In the genomic region with DNA sequence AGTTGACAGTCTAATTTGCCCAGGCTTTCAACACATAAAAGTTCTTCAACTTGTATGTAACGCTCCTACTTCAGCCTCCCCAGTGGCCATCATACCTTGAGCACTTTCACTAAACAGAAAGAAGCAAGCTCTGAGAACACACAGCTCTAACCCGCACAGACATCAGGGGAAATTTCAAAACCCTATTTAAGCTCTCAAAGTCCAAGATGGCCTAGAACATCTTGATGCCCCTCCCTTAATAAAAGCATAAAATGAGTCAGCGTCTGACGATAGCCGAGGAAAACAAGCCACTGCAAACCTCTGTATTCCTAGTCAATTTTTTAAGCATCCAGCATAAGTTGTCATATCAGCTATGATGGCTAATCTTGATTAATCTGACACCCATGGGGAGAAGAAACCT, we compare ENCODE assay signal across 35 mouse cellular contexts. TPM values are rescaled to one million over a fixed set of nuclear protein-coding genes. Genes with fewer than 3 reads are reported as not detected.
A peak's percentile ranks its signal among the peaks of the same experiment; 100 is the strongest.
DNase-seq lines count a peak whose midpoint lies in the region; ATAC-seq and TF ChIP-seq lines count a peak whose summit lies in the region.
"Had no signal": no experiment of that assay in that cellular context is flagged by ENCODE, and none has a peak within 500 bp of the region (broad histone marks: within the 10 kb centered on the region; RNA-seq: fewer than 3 reads in every experiment).

No protein-coding gene starts in this region.

- DNase-seq in midbrain, embryonic 11.5 days (ENCODE audit: low spot score, missing footprints), result peak; percentile 75
- no peak for DNase-seq in midbrain, embryonic 14.5 days
- DNase-seq in hindbrain, postnatal 0 days (ENCODE audit: low spot score), result no peak
- DNase-seq in heart, postnatal 14 days, result no peak
- no peak for DNase-seq in ovary, postnatal 36 days (ENCODE audit: low spot score)
- DNase-seq: adrenal gland, adult 8-10 months; adrenal gland, postnatal 25 days; cerebellum, adult 11-12 months; cerebellum, adult 8-10 months; cerebellum, postnatal 10 days; cerebellum, postnatal 36 days; gastrocnemius, postnatal 10 days; gastrocnemius, postnatal 36 days; heart, postnatal 10 days; kidney, adult 11 months had no signal

- peaks cover 10% of the 10 kb centered on the region for H3K4me1 ChIP-seq in midbrain, embryonic 11.5 days (ENCODE audit: control insufficient read depth, insufficient read depth, low read length)
- H3K4me1 ChIP-seq in midbrain, embryonic 14.5 days (ENCODE audit: control insufficient read depth, insufficient read depth, low read length), result peaks cover 13% of the 10 kb centered on the region
- H3K4me1 ChIP-seq in ES-Bruce4 (ENCODE audit: control insufficient read depth, insufficient read depth, low read length), result no peaks in the 10 kb centered on the region
- H3K4me1 ChIP-seq in intestine, embryonic 16.5 days (ENCODE audit: control insufficient read depth, insufficient read depth, low read length), result peaks cover 14% of the 10 kb centered on the region; the same call in 1 of the 2 replicates
- H3K4me1 ChIP-seq in hindbrain, postnatal 0 days (ENCODE audit: insufficient read depth, low read length), result peaks cover 11% of the 10 kb centered on the region; the same call in 1 of the 2 replicates

- WGBS in midbrain, embryonic 11.5 days, result 93% methylated on average over 5 of the region's 5 CpGs
- WGBS in midbrain, embryonic 14.5 days, result 98% methylated on average over 5 of the region's 5 CpGs
- 72% methylated on average over 5 of the region's 5 CpGs for WGBS in intestine, embryonic 16.5 days
- 90% methylated on average over 5 of the region's 5 CpGs for WGBS in hindbrain, postnatal 0 days

- no peak overlapping the region for H3K4me3 ChIP-seq in midbrain, embryonic 11.5 days (ENCODE audit: low read depth, low read length)
- H3K4me3 ChIP-seq in midbrain, embryonic 14.5 days (replicated peaks; ENCODE audit: low read depth, low read length), result no peak overlapping the region
- H3K4me3 ChIP-seq in ES-Bruce4 (ENCODE audit: low read depth, low read length), result no peak overlapping the region
- H3K4me3 ChIP-seq in intestine, embryonic 16.5 days (ENCODE audit: low read length), result no peak overlapping the region
- no peak overlapping the region for H3K4me3 ChIP-seq in hindbrain, postnatal 0 days (ENCODE audit: low read length)
- H3K4me3 ChIP-seq: forebrain, embryonic 10.5 days; forebrain, embryonic 13.5 days; heart, embryonic 12.5 days; heart, embryonic 15.5 days; hindbrain, embryonic 12.5 days; hindbrain, embryonic 15.5 days had no signal

- no peak for TF ChIP-seq EP300 in ES-Bruce4 (IDR thresholded peaks at IDR 0.05; ENCODE audit: insufficient read depth, low read depth, low read length)

- H3K27ac ChIP-seq in midbrain, embryonic 11.5 days (ENCODE audit: low read depth, low read length), result no peak overlapping the region
- no peak overlapping the region for H3K27ac ChIP-seq in midbrain, embryonic 14.5 days (replicated peaks; ENCODE audit: low read depth, low read length)
- peak overlapping the region; percentile 32; the same call in 1 of the 2 replicates for H3K27ac ChIP-seq in ES-Bruce4 (ENCODE audit: insufficient read depth, low read length)
- no peak overlapping the region for H3K27ac ChIP-seq in intestine, embryonic 16.5 days (ENCODE audit: low read length)
- H3K27ac ChIP-seq in hindbrain, postnatal 0 days, result no peak overlapping the region
- H3K27ac ChIP-seq: forebrain, embryonic 10.5 days; forebrain, embryonic 13.5 days; heart, embryonic 15.5 days; hindbrain, embryonic 12.5 days; hindbrain, embryonic 15.5 days had no signal

- no peaks in the 10 kb centered on the region for H3K27me3 ChIP-seq in midbrain, embryonic 11.5 days (ENCODE audit: control insufficient read depth, insufficient read depth, low read length)
- H3K27me3 ChIP-seq in midbrain, embryonic 14.5 days (ENCODE audit: control insufficient read depth, insufficient read depth, low read length), result no peaks in the 10 kb centered on the region
- no peaks in the 10 kb centered on the region for H3K27me3 ChIP-seq in ES-Bruce4 (ENCODE audit: control insufficient read depth, insufficient read depth, low read length, poor library complexity, severe bottlenecking)
- H3K27me3 ChIP-seq in intestine, embryonic 16.5 days (replicated peaks; ENCODE audit: control insufficient read depth, insufficient read depth, low read length), result no peaks in the 10 kb centered on the region
- H3K27me3 ChIP-seq in hindbrain, postnatal 0 days (ENCODE audit: insufficient read depth, low read length), result no peaks in the 10 kb centered on the region
- H3K27me3 ChIP-seq: forebrain, embryonic 13.5 days; heart, embryonic 12.5 days; heart, embryonic 15.5 days; hindbrain, embryonic 12.5 days; hindbrain, embryonic 15.5 days had no signal

- intact Hi-C loops in heart, postnatal 14 days (cut with DNase I), result no loop called here

- H3K9me3 ChIP-seq in midbrain, embryonic 11.5 days (ENCODE audit: control insufficient read depth, low read length), result no peaks in the 10 kb centered on the region
- H3K9me3 ChIP-seq in midbrain, embryonic 14.5 days (ENCODE audit: control insufficient read depth, low read length), result no peaks in the 10 kb centered on the region
- no peaks in the 10 kb centered on the region for H3K9me3 ChIP-seq in ES-Bruce4 (replicated peaks; ENCODE audit: control insufficient read depth, insufficient read depth, low read length, poor library complexity, severe bottlenecking)
- H3K9me3 ChIP-seq in intestine, embryonic 16.5 days (ENCODE audit: control insufficient read depth, low read length), result no peaks in the 10 kb centered on the region
- H3K9me3 ChIP-seq in hindbrain, postnatal 0 days (ENCODE audit: low read length), result no peaks in the 10 kb centered on the region
- H3K9me3 ChIP-seq: forebrain, embryonic 10.5 days; forebrain, embryonic 13.5 days; heart, embryonic 12.5 days; heart, embryonic 15.5 days; hindbrain, embryonic 12.5 days; hindbrain, embryonic 15.5 days had no signal

- peaks cover 21% of the 10 kb centered on the region; the same call in 1 of the 2 replicates for H3K36me3 ChIP-seq in midbrain, embryonic 11.5 days (ENCODE audit: control insufficient read depth, insufficient read depth, low read length)
- H3K36me3 ChIP-seq in midbrain, embryonic 14.5 days (ENCODE audit: control insufficient read depth, insufficient read depth, low read length), result peaks cover 64% of the 10 kb centered on the region
- H3K36me3 ChIP-seq in ES-Bruce4 (ENCODE audit: control insufficient read depth, insufficient read depth, low read length, poor library complexity, severe bottlenecking), result peaks cover 74% of the 10 kb centered on the region
- H3K36me3 ChIP-seq in intestine, embryonic 16.5 days (ENCODE audit: control insufficient read depth, insufficient read depth, low read length), result no peaks in the 10 kb centered on the region
- H3K36me3 ChIP-seq in hindbrain, postnatal 0 days (ENCODE audit: insufficient read depth, low read length), result peaks cover 45% of the 10 kb centered on the region

- no peak for ATAC-seq in midbrain, embryonic 11.5 days (ENCODE audit: low FRiP score)
- ATAC-seq in midbrain, embryonic 14.5 days (ENCODE audit: low FRiP score, low TSS enrichment), result no peak
- 0 out of 2 replicates have a peak, but pooled peaks have one; percentile 36 for ATAC-seq in intestine, embryonic 16.5 days
- no peak for ATAC-seq in hindbrain, postnatal 0 days
- ATAC-seq: activated CD4-positive, CD25-positive, alpha-beta regulatory T cell, adult 4 months; CD4-positive, CD25-positive, alpha-beta regulatory T cell, adult 4 months; forebrain, embryonic 13.5 days; forebrain, embryonic 16.5 days had no signal

- TF ChIP-seq POLR2A in ES-Bruce4 (IDR thresholded peaks at IDR 0.05; ENCODE audit: insufficient read depth, low read length), result no peak

- TF ChIP-seq CTCF in ES-Bruce4 (IDR thresholded peaks at IDR 0.05; ENCODE audit: low read depth, low read length), result no peak
- TF ChIP-seq CTCF in hindbrain, postnatal 0 days (IDR thresholded peaks at IDR 0.05; ENCODE audit: low read depth), result no peak

- no peak overlapping the region for H3K9ac ChIP-seq in midbrain, embryonic 11.5 days (ENCODE audit: low read length)
- no peak overlapping the region for H3K9ac ChIP-seq in midbrain, embryonic 14.5 days (replicated peaks; ENCODE audit: low read length)
- no peak overlapping the region for H3K9ac ChIP-seq in ES-Bruce4 (ENCODE audit: low read depth, poor library complexity, severe bottlenecking)
- no peak overlapping the region for H3K9ac ChIP-seq in intestine, embryonic 16.5 days (ENCODE audit: low read depth, low read length)
- H3K9ac ChIP-seq in hindbrain, postnatal 0 days (replicated peaks; ENCODE audit: low read length), result no peak overlapping the region
- H3K9ac ChIP-seq: forebrain, embryonic 13.5 days; heart, embryonic 12.5 days; heart, embryonic 15.5 days; hindbrain, embryonic 12.5 days; hindbrain, embryonic 15.5 days had no signal

- H3K4me2 ChIP-seq in midbrain, embryonic 11.5 days, result no peak overlapping the region
- no peak overlapping the region for H3K4me2 ChIP-seq in midbrain, embryonic 14.5 days (ENCODE audit: low read length)
- no peak overlapping the region for H3K4me2 ChIP-seq in intestine, embryonic 16.5 days (ENCODE audit: low read depth, low read length)
- H3K4me2 ChIP-seq in hindbrain, postnatal 0 days (ENCODE audit: low read depth, low read length), result no peak overlapping the region
- H3K4me2 ChIP-seq: forebrain, embryonic 13.5 days; heart, embryonic 12.5 days; heart, embryonic 15.5 days; hindbrain, embryonic 12.5 days; hindbrain, embryonic 15.5 days had no signal

RNA-seq across cellular contexts. Expression of gene Btf3, which starts 5.2 kb away (rescaled TPM):
- polyA plus RNA-seq in midbrain, embryonic 11.5 days (2014; fragmentation: Nextera tagmentation; extraction: Ambion mirVana), result 823 and 852 TPM in 2 replicates
- 568 and 574 TPM in 2 replicates for polyA plus RNA-seq in midbrain, embryonic 14.5 days (2014; fragmentation: Nextera tagmentation; extraction: Ambion mirVana)
- polyA plus RNA-seq in ES-Bruce4 (2011; ENCODE audit: insufficient read depth, insufficient read length, low read depth, missing spikeins), result 1,083 and 1,169 TPM in 2 replicates
- polyA plus RNA-seq in intestine, embryonic 16.5 days (2015; fragmentation: Nextera tagmentation; extraction: Ambion mirVana), result 549 and 610 TPM in 2 replicates
- total RNA-seq in hindbrain, postnatal 0 days (2014; rRNA removed), result 181 and 252 TPM in 2 replicates
- polyA plus RNA-seq in hindbrain, postnatal 0 days (2015; fragmentation: Nextera tagmentation; extraction: Ambion mirVana), result 476 and 491 TPM in 2 replicates
- total RNA-seq in heart, postnatal 14 days (2021), result 100 to 1,000 TPM; 201 to 210 TPM

RNA-seq across cellular contexts. Expression of gene Gm21976, which starts 31.9 kb away (rescaled TPM):
- polyA plus RNA-seq in midbrain, embryonic 11.5 days (2014; fragmentation: Nextera tagmentation; extraction: Ambion mirVana), result not detected in 2 replicates
- polyA plus RNA-seq in midbrain, embryonic 14.5 days (2014; fragmentation: Nextera tagmentation; extraction: Ambion mirVana), result not detected in 2 replicates
- not detected in 2 replicates for polyA plus RNA-seq in ES-Bruce4 (2011; ENCODE audit: insufficient read depth, insufficient read length, low read depth, missing spikeins)
- polyA plus RNA-seq in intestine, embryonic 16.5 days (2015; fragmentation: Nextera tagmentation; extraction: Ambion mirVana), result not detected in 2 replicates
- total RNA-seq in hindbrain, postnatal 0 days (2014; rRNA removed), result not detected in 2 replicates
- not detected in 2 replicates for polyA plus RNA-seq in hindbrain, postnatal 0 days (2015; fragmentation: Nextera tagmentation; extraction: Ambion mirVana)
- total RNA-seq in heart, postnatal 14 days (2021), result not detected
- total RNA-seq: adrenal gland, adult 8-10 months; adrenal gland, postnatal 25 days; gastrocnemius, adult 18-20 months; gastrocnemius, postnatal 10 days; gastrocnemius, postnatal 36 days; granulocyte monocyte progenitor cell, adult 5-6 weeks; heart, postnatal 10 days; hematopoietic stem cell, adult 5-6 weeks; MEL had no signal
- polyA plus RNA-seq: activated CD4-positive, CD25-positive, alpha-beta regulatory T cell, adult 4 months; brain, embryonic 14.5 days; C2C12; CD4-positive, CD25-positive, alpha-beta regulatory T cell, adult 4 months; cortical plate, adult 2 months; embryonic facial prominence, embryonic 11.5 days; embryonic facial prominence, embryonic 14.5 days; forebrain, embryonic 10.5 days; forebrain, embryonic 13.5 days; forebrain, embryonic 16.5 days; heart, embryonic 12.5 days; heart, embryonic 15.5 days; hindbrain, embryonic 12.5 days; hindbrain, embryonic 15.5 days had no signal

RNA-seq across cellular contexts. Expression of gene Foxd1, which starts 42.4 kb away (rescaled TPM):
- 4.4 and 5.2 TPM in 2 replicates for polyA plus RNA-seq in midbrain, embryonic 11.5 days (2014; fragmentation: Nextera tagmentation; extraction: Ambion mirVana)
- polyA plus RNA-seq in midbrain, embryonic 14.5 days (2014; fragmentation: Nextera tagmentation; extraction: Ambion mirVana), result 0.12 and 0.54 TPM in 2 replicates
- not detected in 2 replicates for polyA plus RNA-seq in ES-Bruce4 (2011; ENCODE audit: insufficient read depth, insufficient read length, low read depth, missing spikeins)
- polyA plus RNA-seq in intestine, embryonic 16.5 days (2015; fragmentation: Nextera tagmentation; extraction: Ambion mirVana), result 0.02 TPM in 1 of 2 replicates, not detected in the other
- total RNA-seq in hindbrain, postnatal 0 days (2014; rRNA removed), result 1.6 and 2.1 TPM in 2 replicates
- 0.74 and 0.88 TPM in 2 replicates for polyA plus RNA-seq in hindbrain, postnatal 0 days (2015; fragmentation: Nextera tagmentation; extraction: Ambion mirVana)
- total RNA-seq in heart, postnatal 14 days (2021), result under 1 TPM in 1 of 2 experiments, not detected in 1; 0.07 TPM
- total RNA-seq: granulocyte monocyte progenitor cell, adult 5-6 weeks; hematopoietic stem cell, adult 5-6 weeks; MEL had no signal
- polyA plus RNA-seq: activated CD4-positive, CD25-positive, alpha-beta regulatory T cell, adult 4 months; CD4-positive, CD25-positive, alpha-beta regulatory T cell, adult 4 months; heart, embryonic 15.5 days had no signal

RNA-seq across cellular contexts. Expression of gene Ankra2, which starts 48.7 kb away (rescaled TPM):
- 40.6 and 41.9 TPM in 2 replicates for polyA plus RNA-seq in midbrain, embryonic 11.5 days (2014; fragmentation: Nextera tagmentation; extraction: Ambion mirVana)
- polyA plus RNA-seq in midbrain, embryonic 14.5 days (2014; fragmentation: Nextera tagmentation; extraction: Ambion mirVana), result 97.6 and 110 TPM in 2 replicates
- 34.4 and 34.6 TPM in 2 replicates for polyA plus RNA-seq in ES-Bruce4 (2011; ENCODE audit: insufficient read depth, insufficient read length, low read depth, missing spikeins)
- 17.2 and 17.8 TPM in 2 replicates for polyA plus RNA-seq in intestine, embryonic 16.5 days (2015; fragmentation: Nextera tagmentation; extraction: Ambion mirVana)
- total RNA-seq in hindbrain, postnatal 0 days (2014; rRNA removed), result 65.6 and 66.8 TPM in 2 replicates
- 79.7 and 80.3 TPM in 2 replicates for polyA plus RNA-seq in hindbrain, postnatal 0 days (2015; fragmentation: Nextera tagmentation; extraction: Ambion mirVana)
- 10 to 100 TPM; 29.8 to 30.7 TPM for total RNA-seq in heart, postnatal 14 days (2021)

RNA-seq across cellular contexts. Expression of gene Utp15, which starts 48.8 kb away (rescaled TPM):
- polyA plus RNA-seq in midbrain, embryonic 11.5 days (2014; fragmentation: Nextera tagmentation; extraction: Ambion mirVana), result 40.4 and 42.9 TPM in 2 replicates
- polyA plus RNA-seq in midbrain, embryonic 14.5 days (2014; fragmentation: Nextera tagmentation; extraction: Ambion mirVana), result 27.5 and 35.1 TPM in 2 replicates
- polyA plus RNA-seq in ES-Bruce4 (2011; ENCODE audit: insufficient read depth, insufficient read length, low read depth, missing spikeins), result 47.6 and 48.3 TPM in 2 replicates
- polyA plus RNA-seq in intestine, embryonic 16.5 days (2015; fragmentation: Nextera tagmentation; extraction: Ambion mirVana), result 29.7 and 30.8 TPM in 2 replicates
- total RNA-seq in hindbrain, postnatal 0 days (2014; rRNA removed), result 18.0 and 22.6 TPM in 2 replicates
- 22.6 and 23.1 TPM in 2 replicates for polyA plus RNA-seq in hindbrain, postnatal 0 days (2015; fragmentation: Nextera tagmentation; extraction: Ambion mirVana)
- 1 to 10 TPM; 6.8 TPM for total RNA-seq in heart, postnatal 14 days (2021)
